Mouse (Mus musculus) central nervous system, embryonic 14 days (tissue): ENCODE results near the gene Tmprss11e. TPM values are rescaled to one million over a fixed set of nuclear protein-coding genes. Genes with fewer than 3 reads are reported as not detected.

Experiments
- polyA plus RNA-seq: library from polyadenylated mRNA; depleted of rRNA; stranded (reverse); fragments of >200 nt; gene quantifications from 2 replicates; pipeline ENCODE4 v1.2.3, GENCODE M21; 2012; rRNA removed

Tmprss11e gene
- polyA plus RNA-seq = not detected in 2 replicates

GRCm38 (mm10) chr5:86745715-86746114 is at the start of gene Tmprss11e:
Gene Tmprss11e (minus strand): TSS chr5:86745815.

GRCm38 (mm10) chr5:86676262-86676661 is 69.4 kb downstream of the Tmprss11e start, which contains the start of gene Tmprss11b:
Gene Tmprss11b (minus strand): TSS chr5:86676362.

Other genes with a start within 250 kb of the Tmprss11e start
- gene Tmprss11g, start 227.2 kb downstream of the Tmprss11e start, polyA plus RNA-seq = not detected in 2 replicates
- gene Tmprss11f, start 113.4 kb downstream of the Tmprss11e start, polyA plus RNA-seq = not detected in 2 replicates
- 0.08 TPM in 1 of 2 replicates, not detected in the other for gene Tmprss11b, start 69.5 kb downstream of the Tmprss11e start, polyA plus RNA-seq
- 79.0 and 83.5 TPM in 2 replicates for gene Ythdc1, start 58.4 kb upstream of the Tmprss11e start, polyA plus RNA-seq
- gene Ugt2b34, start 161.1 kb upstream of the Tmprss11e start, polyA plus RNA-seq = not detected in 2 replicates
- gene Ugt2b1, start 180.7 kb upstream of the Tmprss11e start, polyA plus RNA-seq = not detected in 2 replicates